Mouse (Mus musculus) heart, adult 2 months (tissue): Measurements from ENCODE around the gene Calml4. TPM values are rescaled to one million over a fixed set of nuclear protein-coding genes. Genes with fewer than 3 reads are reported as not detected.
"Not testable (repeated sequence)": the region's sequence is repeated elsewhere in the genome, so short reads cannot be mapped to it uniquely, and the experiment has no call there.

Source experiments
- DNase-seq, 2 experiments: peaks; one replicate each; pipeline ENCODE4 v3.0.0; 2021
- H3K27ac ChIP-seq: fragments of 200-600 bp; 2 replicates; pipeline ENCODE4 v1.8.1; 2022
- H3K27me3 ChIP-seq: fragments of 200-500 bp; 2 replicates; pipeline ENCODE4 v1.6.1; 2012; ENCODE audit warnings: mild to moderate bottlenecking, low read length, inconsistent platforms, mixed read lengths; ENCODE audit not compliant: control insufficient read depth, insufficient read depth
- H3K36me3 ChIP-seq: fragments of 200-500 bp; 2 replicates; pipeline ENCODE4 v1.6.1; 2012; ENCODE audit warnings: low read length, inconsistent platforms; ENCODE audit not compliant: control insufficient read depth, insufficient read depth
- H3K4me1 ChIP-seq: fragments of 200-500 bp; 2 replicates; pipeline ENCODE4 v1.6.1; 2011; ENCODE audit warnings: low read length; ENCODE audit not compliant: control insufficient read depth, insufficient read depth
- H3K4me3 ChIP-seq: fragments of 200-600 bp; 2 replicates; pipeline ENCODE4 v1.8.1; 2022
- H3K79me2 ChIP-seq: fragments of 200-500 bp; replicated peaks from 2 replicates; pipeline ENCODE4 v1.6.1; 2012; ENCODE audit warnings: mild to moderate bottlenecking, inconsistent platforms, low read length, moderate library complexity, mixed read lengths; ENCODE audit not compliant: control insufficient read depth, insufficient read depth
- H3K9ac ChIP-seq: fragments of 200-500 bp; 2 replicates; pipeline ENCODE4 v1.6.1; 2012; ENCODE audit warnings: low read depth, mild to moderate bottlenecking, control low read depth, inconsistent platforms, low read length, mixed read lengths
- CTCF ChIP-seq: fragments of 200-600 bp; IDR thresholded peaks from 2 replicates; pipeline ENCODE4 v1.8.1; 2022; ENCODE audit warnings: antibody characterized with exemption, mild to moderate bottlenecking, moderate library complexity
- EP300 ChIP-seq: fragments of 200-500 bp; IDR thresholded peaks from 2 replicates; pipeline ENCODE4 v1.6.1; 2011; ENCODE audit warnings: low read depth, low read length, control low read depth; ENCODE audit not compliant: insufficient read depth
- POLR2A ChIP-seq: fragments of 200-500 bp; IDR thresholded peaks from 2 replicates; pipeline ENCODE4 v1.6.1; 2011; ENCODE audit warnings: mild to moderate bottlenecking, low read depth, low read length, control low read depth; ENCODE audit not compliant: insufficient read depth
- WGBS: fragments of 180-500 bp; shearing (Covaris S2); methylation state at CpG from one replicate; pipeline ENCODE4 v1.1.7; 2018; 5-methylcytosine and 5-hydroxymethylcytosine counted together
- intact Hi-C: fragments of 180-260 bp; cut with DNase I; formaldehyde crosslinking; loops from one replicate; pipeline ENCODE4 v1.15.1; 2025
- polyA plus RNA-seq: library from polyadenylated mRNA; depleted of rRNA; stranded (reverse); fragments of >200 nt; gene quantifications from 2 replicates; pipeline ENCODE4 v1.2.3, GENCODE M21; 2012
- total RNA-seq, 2 experiments: library from RNA; stranded (reverse); gene quantifications; 2 replicates each; pipeline ENCODE4 v1.2.3; 2021

Gene Calml4
- total and polyA plus RNA-seq, 3 experiments, result 0.93 to 1.6 (median 1.4) TPM

DNA sequence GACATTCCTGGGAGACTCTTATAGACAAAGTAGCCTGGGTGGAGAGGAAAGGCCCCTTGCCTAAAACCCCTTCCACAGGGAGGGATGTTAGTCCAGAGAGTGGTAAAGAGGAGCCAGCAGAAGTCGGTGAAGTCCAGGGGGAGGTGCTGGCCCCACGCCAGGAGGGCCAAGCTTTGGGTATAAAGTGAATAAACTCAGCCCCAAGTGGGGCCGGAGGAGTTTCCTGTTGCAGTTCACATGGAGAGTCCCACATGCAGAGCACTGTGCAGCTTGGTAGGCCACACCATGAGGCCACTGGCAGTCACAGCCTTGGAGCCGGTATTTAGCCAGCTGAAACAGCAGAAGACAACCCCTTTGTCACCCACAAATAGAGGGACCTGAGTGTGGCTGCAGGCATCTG, 3.4 kb upstream of the Calml4 start:
- H3K79me2 ChIP-seq, result no peaks in the 10 kb centered on the region
- H3K27me3 ChIP-seq, result no peaks in the 10 kb centered on the region
- H3K27ac ChIP-seq, result no peak overlapping the region
- H3K4me3 ChIP-seq, result no peak overlapping the region
- intact Hi-C loops, result no loop called here
- DNase-seq, result no peak
- TF ChIP-seq CTCF (no peak), EP300 (no peak), POLR2A (no peak)
- no peaks in the 10 kb centered on the region for H3K36me3 ChIP-seq
- no peak overlapping the region for H3K9ac ChIP-seq
- 39% methylated on average over 4 of the region's 4 CpGs for WGBS
- H3K4me1 ChIP-seq, result peaks cover 5% of the 10 kb centered on the region

DNA sequence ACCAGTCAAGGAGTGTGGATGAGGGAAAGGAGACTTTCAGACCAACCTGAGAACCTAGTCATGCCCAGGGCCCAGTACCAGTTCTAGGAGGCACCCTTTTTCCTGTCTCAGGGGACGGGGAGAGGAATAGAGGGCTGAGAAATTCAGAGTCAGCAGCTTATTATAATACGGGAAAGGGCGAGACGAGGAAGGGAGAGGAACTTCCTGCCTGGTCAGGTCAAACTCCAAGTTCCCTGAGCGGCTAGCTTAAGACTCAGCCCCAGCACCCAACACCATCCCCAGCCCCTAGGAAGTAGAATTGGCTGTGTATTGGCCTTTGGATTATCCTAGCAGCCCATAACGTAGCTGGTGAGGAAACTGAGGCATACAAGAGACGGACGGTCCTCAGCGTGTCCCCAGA, 664 bp upstream of the Calml4 start:
- DNase-seq, result peak; percentile 46 to 47
- intact Hi-C loops, result no loop called here
- H3K4me3 ChIP-seq, result peak overlapping the region; percentile 26; the same call in 1 of the 2 replicates
- H3K4me1 ChIP-seq, result peaks cover 5% of the 10 kb centered on the region
- H3K27ac ChIP-seq, result peak overlapping the region; percentile 59
- WGBS, result 58% methylated on average over 9 of the region's 9 CpGs
- TF ChIP-seq EP300 (no peak), POLR2A (0 out of 2 replicates have a peak, but pooled peaks have one; percentile 39)
- H3K36me3 ChIP-seq, result no peaks in the 10 kb centered on the region
- no peaks in the 10 kb centered on the region for H3K79me2 ChIP-seq
- no peak overlapping the region for H3K9ac ChIP-seq
- H3K27me3 ChIP-seq, result no peaks in the 10 kb centered on the region

DNA sequence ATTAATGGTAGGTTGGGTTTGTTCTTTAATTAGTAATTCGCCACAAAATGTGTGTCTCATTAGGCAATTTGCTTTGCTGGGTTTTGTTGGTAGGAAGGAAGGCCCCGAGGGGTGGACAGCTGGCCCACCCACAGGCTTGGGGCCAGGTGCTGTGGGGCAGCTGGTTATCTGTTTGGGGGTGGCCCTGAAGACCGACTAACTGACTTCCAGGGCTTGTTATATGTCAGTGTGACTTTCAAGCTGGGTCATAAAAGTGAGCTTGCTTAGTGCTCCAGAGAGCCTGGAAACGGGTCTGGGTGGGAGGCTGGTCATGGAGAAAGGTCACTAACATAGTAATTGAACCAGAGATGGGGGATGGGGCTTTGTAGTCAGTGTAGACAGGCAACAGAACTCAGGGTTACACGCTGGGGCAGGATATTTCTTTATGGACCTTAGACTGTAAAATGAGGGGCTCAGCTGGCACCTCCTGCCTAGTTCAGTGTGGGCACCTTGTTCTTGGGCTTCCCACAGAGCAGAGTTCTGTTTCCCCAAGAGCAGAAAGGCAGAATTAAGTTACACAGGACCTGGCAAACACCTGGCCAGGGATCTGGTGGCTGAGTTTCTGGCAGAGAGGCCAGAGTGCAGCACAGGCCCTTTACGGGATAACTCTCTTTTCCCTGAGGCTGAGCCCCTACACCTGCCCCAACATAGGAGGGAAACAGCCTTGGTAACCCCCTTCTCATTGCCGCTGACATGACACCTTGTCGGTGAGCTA, 563 bp downstream of the Calml4 start:
- Histone ChIP-seq H3K9ac (no peak overlapping the region), H3K27ac (no peak overlapping the region; the same call in 1 of the 2 replicates), H3K4me3 (peak overlapping the region; percentile 26; the same call in 1 of the 2 replicates), H3K4me1 (peaks cover 5% of the 10 kb centered on the region), H3K36me3 (no peaks in the 10 kb centered on the region), H3K79me2 (no peaks in the 10 kb centered on the region), H3K27me3 (no peaks in the 10 kb centered on the region)
- no peak for DNase-seq
- intact Hi-C loops, result no loop called here
- TF ChIP-seq CTCF, result no peak
- TF ChIP-seq POLR2A, result no peak
- no peak for TF ChIP-seq EP300
- 73% methylated on average over 8 of the region's 8 CpGs for WGBS

DNA sequence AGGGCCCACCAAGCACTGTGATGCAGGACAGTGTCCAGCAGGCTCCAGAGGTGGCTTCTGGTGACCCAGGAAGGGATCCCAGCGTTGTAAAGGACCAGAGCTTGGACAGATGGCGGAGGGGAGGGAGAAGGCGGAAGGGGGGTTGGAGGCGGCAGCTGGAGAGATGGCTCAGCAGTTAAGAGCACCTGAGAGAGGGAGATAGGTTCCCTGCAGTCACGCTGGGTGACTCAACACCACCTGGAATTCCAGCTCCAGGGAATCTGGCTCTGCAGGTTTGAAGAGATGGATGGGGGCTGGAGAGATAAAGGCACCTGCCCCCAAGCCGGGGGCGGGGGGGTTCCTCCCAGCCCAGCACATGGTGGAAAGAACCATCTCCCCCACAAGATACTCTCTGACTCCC, 2.2 kb downstream of the Calml4 start:
- H3K4me3 ChIP-seq, DNase-seq, H3K4me1 ChIP-seq, intact Hi-C loops, H3K9ac ChIP-seq, H3K27ac ChIP-seq, H3K36me3 ChIP-seq, H3K27me3 ChIP-seq, H3K79me2 ChIP-seq: not testable (repeated sequence)
- WGBS, result 71% methylated on average over 7 of the region's 7 CpGs

- intact Hi-C loops, result no loop called here
Measured at GRCm38 (mm10) chr9:62860866-62861265, 3.0 kb downstream of the Calml4 start.

DNA sequence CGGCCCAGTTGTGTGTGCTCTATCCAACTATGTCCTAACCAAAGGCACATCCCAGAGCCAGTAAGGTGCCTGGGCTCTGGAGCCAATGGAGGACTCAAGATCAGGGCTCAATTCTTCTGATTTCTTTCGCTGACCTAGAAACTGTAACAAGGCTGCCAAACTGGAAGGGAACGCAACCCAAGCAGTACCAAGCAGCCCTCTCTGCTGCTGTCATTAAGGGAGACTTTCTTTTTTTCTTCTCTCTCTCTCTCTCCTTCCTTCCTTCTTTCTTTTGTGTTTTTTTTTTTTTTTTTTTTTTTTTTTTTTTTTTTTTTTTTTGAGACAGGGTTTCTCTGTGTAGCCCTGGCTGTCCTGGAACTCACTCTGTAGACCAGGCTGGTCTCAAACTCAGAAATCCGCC, 11.4 kb downstream of the Calml4 start:
- H3K27me3 ChIP-seq, H3K36me3 ChIP-seq, H3K27ac ChIP-seq, DNase-seq, H3K4me3 ChIP-seq, H3K4me1 ChIP-seq, H3K79me2 ChIP-seq, H3K9ac ChIP-seq, intact Hi-C loops: not testable (repeated sequence)
- WGBS, result 84% methylated on average over 4 of the region's 4 CpGs

More at GRCm38 (mm10) chr9:62860866-62861265, 3.0 kb downstream of the Calml4 start:
- TF ChIP-seq EP300 (no peak), CTCF (no peak), POLR2A (no peak)
- DNase-seq, result no peak
- Histone ChIP-seq H3K4me1 (peaks cover 5% of the 10 kb centered on the region), H3K27me3 (no peaks in the 10 kb centered on the region), H3K79me2 (no peaks in the 10 kb centered on the region), H3K4me3 (no peak overlapping the region), H3K27ac (no peak overlapping the region), H3K9ac (no peak overlapping the region), H3K36me3 (no peaks in the 10 kb centered on the region)
- WGBS, result 62% methylated on average over 4 of the region's 4 CpGs
